Mouse (Mus musculus): Measurements from ENCODE around the gene Trnp1.
A peak's percentile ranks its signal among the peaks of the same experiment; 100 is the strongest.

Trnp1 gene

GRCm38 (mm10) chr4:133494432-133494831 lies 3.9 kb downstream of the Trnp1 start:
- DNase-seq (ENCODE audit: low spot score): peak; percentile 74

GRCm38 (mm10) chr4:133493895-133494294 lies 4.5 kb downstream of the Trnp1 start:
- DNase-seq (ENCODE audit: low spot score): no peak

- no peak for DNase-seq (ENCODE audit: low spot score)
These were observed 6.5 kb downstream of the Trnp1 start for GRCm38 (mm10) chr4:133491800-133492199.

- DNase-seq (ENCODE audit: low spot score): no peak
These were observed 8.7 kb downstream of the Trnp1 start for GRCm38 (mm10) chr4:133489489-133490245.

- no peak for DNase-seq (ENCODE audit: low spot score)
These were observed 9.5 kb downstream of the Trnp1 start for GRCm38 (mm10) chr4:133488619-133489392.

- no peak for DNase-seq (ENCODE audit: low spot score)
These were observed 11.5 kb downstream of the Trnp1 start for GRCm38 (mm10) chr4:133486673-133487357.

- DNase-seq (ENCODE audit: low spot score): no peak
These were observed 12.5 kb downstream of the Trnp1 start for GRCm38 (mm10) chr4:133485691-133486425.

GRCm38 (mm10) chr4:133484266-133485025 lies 13.9 kb downstream of the Trnp1 start:
- DNase-seq (ENCODE audit: low spot score): no peak

GRCm38 (mm10) chr4:133482479-133482878 lies 15.9 kb downstream of the Trnp1 start:
- DNase-seq (ENCODE audit: low spot score): no peak

- no peak for DNase-seq (ENCODE audit: low spot score)
These were observed 16.9 kb downstream of the Trnp1 start for GRCm38 (mm10) chr4:133481488-133481887.

- no peak for DNase-seq (ENCODE audit: low spot score)
These were observed 17.6 kb downstream of the Trnp1 start for GRCm38 (mm10) chr4:133480754-133481153.

GRCm38 (mm10) chr4:133480185-133480537 lies 18.2 kb downstream of the Trnp1 start:
- DNase-seq (ENCODE audit: low spot score): no peak

- DNase-seq (ENCODE audit: low spot score): peak; percentile 79
These were observed 18.7 kb downstream of the Trnp1 start, which contains the start of gene Tent5b for GRCm38 (mm10) chr4:133479458-133480184. Gene Tent5b, plus strand, starts transcription at chr4:133480132.

- DNase-seq (ENCODE audit: low spot score): no peak
These were observed 24.5 kb downstream of the Trnp1 start for GRCm38 (mm10) chr4:133473833-133474232.

GRCm38 (mm10) chr4:133471135-133471821 lies 27.1 kb downstream of the Trnp1 start:
- DNase-seq (ENCODE audit: low spot score): no peak

- no peak for DNase-seq (ENCODE audit: low spot score)
These were observed 29.2 kb downstream of the Trnp1 start for GRCm38 (mm10) chr4:133469122-133469521.

GRCm38 (mm10) chr4:133468080-133468479 lies 30.3 kb downstream of the Trnp1 start:
- DNase-seq (ENCODE audit: low spot score): no peak

- no peak for DNase-seq (ENCODE audit: low spot score)
These were observed 35.2 kb downstream of the Trnp1 start for GRCm38 (mm10) chr4:133463184-133463583.

GRCm38 (mm10) chr4:133461362-133461761 lies 37.0 kb downstream of the Trnp1 start:
- no peak for DNase-seq (ENCODE audit: low spot score)

GRCm38 (mm10) chr4:133460796-133461325 lies 37.5 kb downstream of the Trnp1 start:
- no peak for DNase-seq (ENCODE audit: low spot score)
